Mouse (Mus musculus) layer of hippocampus, adult 2 months (tissue): ENCODE data around the gene Arhgef12. TPM values are rescaled to one million over a fixed set of nuclear protein-coding genes. Genes with fewer than 3 reads are reported as not detected.
A peak's percentile ranks its signal among the peaks of the same experiment; 100 is the strongest.

Experiments
- DNase-seq, 2 experiments: peaks; one replicate each; pipeline ENCODE4 v3.0.0; 2022; ENCODE audit warnings: low spot score in 2 of 2
- H3K27ac ChIP-seq: fragments of 200-600 bp; 2 replicates; pipeline ENCODE4 v1.8.1; 2022
- H3K4me3 ChIP-seq: fragments of 200-600 bp; 2 replicates; pipeline ENCODE4 v1.8.1; 2022; ENCODE audit warnings: mild to moderate bottlenecking
- CTCF ChIP-seq: fragments of 200-600 bp; conservative IDR thresholded peaks from 2 replicates; pipeline ENCODE4 v1.8.1; 2022; ENCODE audit warnings: antibody characterized with exemption, mild to moderate bottlenecking, moderate library complexity
- long read RNA-seq, 2 experiments: library from polyadenylated mRNA; stranded (forward); transcript quantifications; one replicate each; pipeline ENCODE4 v2.0.0; 2021; ENCODE audit warnings: borderline mapping rate in 2 of 2
- total RNA-seq, 2 experiments: library from RNA; stranded (reverse); gene quantifications; 2 replicates each; pipeline ENCODE4 v1.2.3; 2021

The Arhgef12 gene
- total RNA-seq = 100 to 1,000 TPM; 146 to 162 TPM
- long read RNA-seq, experiment 1, partial matches to known transcripts = 4 of 36 reads
- long read RNA-seq, experiment 1, other reads (novel, unspliced or antisense) = 32 of 36 reads
- long read RNA-seq, experiment 2, full-length matches to known transcripts = 2 of 43 reads
- long read RNA-seq, experiment 2, partial matches to known transcripts = 13 of 43 reads
- long read RNA-seq, experiment 2, other reads (novel, unspliced or antisense) = 28 of 43 reads

DNA sequence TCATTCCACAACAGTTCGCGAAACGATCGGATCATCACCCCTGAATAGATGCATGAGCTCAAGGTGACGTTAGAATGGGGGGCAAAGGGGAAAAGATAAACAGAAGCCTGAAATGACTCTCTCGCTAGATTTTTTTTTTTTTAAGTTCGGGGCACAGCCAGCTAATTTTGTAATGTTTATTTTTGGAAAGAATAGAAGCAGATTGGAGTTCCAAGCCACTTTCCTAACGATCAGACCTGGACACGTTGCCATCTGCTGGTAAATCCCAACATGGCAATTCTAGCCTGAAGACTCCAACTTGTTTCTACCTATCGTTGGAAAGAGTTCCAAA, at the start of gene Arhgef12:
TSS of gene Arhgef12 (minus strand) at position 53 of the 331 bp plus-strand sequence.
- Histone ChIP-seq H3K4me3 (peak within 1 kb of the TSS; percentile 96), H3K27ac (peak within 1 kb of the TSS; percentile 98)
- peak; percentile 43 to 51 for DNase-seq
- peak; percentile 78 for TF ChIP-seq CTCF

DNA sequence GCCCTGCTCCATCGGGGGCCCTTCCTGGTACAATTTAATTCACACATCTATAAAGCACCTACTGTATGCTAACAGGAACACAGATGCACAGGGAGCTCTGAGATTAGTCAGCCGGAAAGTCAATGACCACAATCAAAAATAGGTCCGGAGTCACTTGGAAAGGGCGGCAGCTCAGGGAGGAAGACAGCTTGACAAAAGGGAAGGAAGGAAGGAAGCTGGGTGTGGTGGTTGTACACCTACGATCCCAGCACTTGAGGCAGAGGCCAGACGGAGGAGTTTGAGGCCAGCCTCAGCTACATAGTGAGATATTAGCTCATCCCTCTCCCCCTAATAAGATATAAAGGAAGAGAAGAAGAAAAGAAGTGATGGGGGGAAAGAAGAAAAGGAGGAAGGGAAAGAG, 48.9 kb upstream of the Arhgef12 start:
- Histone ChIP-seq H3K4me3 (no peak overlapping the region), H3K27ac (no peak overlapping the region)
- TF ChIP-seq CTCF = no peak
- DNase-seq = no peak

DNA sequence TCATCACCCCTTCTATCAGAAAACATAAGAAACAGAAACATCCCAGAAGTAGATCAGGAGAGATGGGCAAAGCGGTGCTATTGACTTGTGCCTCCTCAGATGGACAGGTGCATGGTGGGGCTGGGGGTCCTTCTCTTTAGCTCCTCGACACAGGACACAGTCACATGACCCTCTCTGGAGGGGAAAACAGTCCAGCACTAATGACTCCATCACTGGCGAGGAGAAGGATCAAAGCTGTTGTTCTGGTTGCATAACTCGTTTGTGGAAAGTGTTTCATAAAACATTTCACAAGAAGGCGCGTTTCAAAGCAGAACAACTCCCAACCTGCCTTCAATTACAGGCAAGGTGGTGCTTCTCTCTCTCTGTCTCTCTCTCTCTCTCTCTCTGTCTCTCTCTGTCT, 44.7 kb upstream of the Arhgef12 start:
- H3K4me3 ChIP-seq = no peak overlapping the region
- no peak for DNase-seq
- TF ChIP-seq CTCF = no peak
- no peak overlapping the region for H3K27ac ChIP-seq

DNA sequence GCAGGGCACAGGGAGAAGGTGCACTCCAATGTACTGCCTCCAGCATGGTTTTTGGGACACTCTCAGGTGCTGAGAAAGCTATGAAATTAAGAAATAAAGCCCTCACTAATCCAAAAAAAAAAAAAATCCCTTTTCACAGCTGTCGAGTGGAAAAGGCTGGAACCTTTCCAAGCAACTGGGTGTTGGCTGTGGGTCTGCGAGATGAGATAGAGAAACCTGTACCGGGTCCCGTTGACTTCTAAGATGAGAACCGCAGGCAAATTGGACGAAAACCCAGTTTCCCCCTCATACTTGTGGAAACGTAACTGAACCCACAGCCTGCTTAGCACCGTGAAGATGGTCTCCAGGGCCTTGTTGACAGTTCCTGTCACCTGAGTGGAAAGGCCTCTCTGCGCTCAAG, 43.9 kb upstream of the Arhgef12 start:
- no peak for DNase-seq
- Histone ChIP-seq H3K27ac (no peak overlapping the region), H3K4me3 (no peak overlapping the region)
- no peak for TF ChIP-seq CTCF

DNA sequence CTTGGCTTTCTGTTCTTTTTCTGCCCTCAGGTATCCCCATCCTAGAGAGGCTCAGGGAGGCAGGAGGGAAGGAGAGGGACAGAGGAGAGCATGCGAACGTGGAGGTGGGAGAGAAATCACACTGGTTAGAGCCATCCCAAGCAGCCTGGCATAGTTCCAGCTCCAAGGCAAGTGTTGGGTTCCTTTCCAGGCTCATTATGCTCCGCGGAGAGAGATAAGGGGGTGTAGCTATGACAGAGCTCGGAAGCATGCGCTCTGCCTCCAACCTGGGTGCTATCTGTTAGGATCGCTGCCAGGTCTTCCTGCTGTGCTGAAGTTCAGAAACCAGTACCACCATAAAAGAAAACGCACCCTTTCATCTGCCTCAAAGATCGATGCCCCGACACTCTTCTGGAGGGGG, 43.0 kb upstream of the Arhgef12 start:
- peak overlapping the region; percentile 64; the same call in 1 of the 2 replicates for H3K27ac ChIP-seq

DNA sequence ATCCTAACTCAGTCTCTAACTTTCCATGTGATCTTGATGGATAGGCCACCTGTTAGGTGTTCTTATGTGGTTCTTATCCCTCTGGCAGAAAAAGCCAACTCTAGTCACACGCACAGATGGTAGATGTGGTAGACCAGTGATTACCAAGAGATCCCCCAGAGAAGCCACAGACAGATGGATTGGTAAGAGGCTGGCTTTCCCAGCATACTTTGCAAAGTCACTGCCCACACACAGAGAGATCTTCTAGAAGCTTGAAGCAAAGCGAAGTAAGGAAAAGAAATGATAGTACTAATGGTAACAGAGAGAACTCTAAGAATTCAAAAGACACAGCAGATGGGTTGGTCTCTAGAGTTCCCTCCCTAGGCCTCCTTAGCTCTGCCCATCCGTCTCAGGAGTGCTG, 42.5 kb upstream of the Arhgef12 start:
- no peak for TF ChIP-seq CTCF
- peak overlapping the region; percentile 64; the same call in 1 of the 2 replicates for H3K27ac ChIP-seq
- DNase-seq = peak in 1 of 2 experiments; percentile 59
- H3K4me3 ChIP-seq = no peak overlapping the region

More for the DNA sequence above, 43.0 kb upstream of the Arhgef12 start:
- DNase-seq = peak; percentile 44 to 57
- TF ChIP-seq CTCF = no peak
- no peak overlapping the region for H3K4me3 ChIP-seq

DNA sequence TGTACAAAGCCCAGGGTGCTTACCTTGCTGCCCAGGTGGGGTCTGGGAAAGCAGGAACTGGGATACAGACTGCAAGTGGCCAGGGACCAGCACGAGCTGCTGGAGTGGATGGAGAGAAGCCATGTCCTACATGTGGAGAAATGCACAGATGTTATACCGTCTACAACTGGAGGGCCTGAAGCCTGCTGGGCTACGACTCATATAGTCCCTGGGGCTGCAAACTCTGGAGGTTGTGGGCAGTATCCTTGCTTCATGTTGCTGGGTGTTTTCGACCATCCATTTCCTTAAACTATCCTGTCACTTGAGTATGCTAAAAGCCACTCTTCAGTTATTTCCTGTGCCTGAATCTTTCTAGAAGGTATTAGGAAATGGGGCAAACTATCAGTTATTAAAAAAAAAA, 38.2 kb upstream of the Arhgef12 start:
- TF ChIP-seq CTCF = no peak
- H3K4me3 ChIP-seq = no peak overlapping the region
- no peak for DNase-seq
- H3K27ac ChIP-seq = no peak overlapping the region

DNA sequence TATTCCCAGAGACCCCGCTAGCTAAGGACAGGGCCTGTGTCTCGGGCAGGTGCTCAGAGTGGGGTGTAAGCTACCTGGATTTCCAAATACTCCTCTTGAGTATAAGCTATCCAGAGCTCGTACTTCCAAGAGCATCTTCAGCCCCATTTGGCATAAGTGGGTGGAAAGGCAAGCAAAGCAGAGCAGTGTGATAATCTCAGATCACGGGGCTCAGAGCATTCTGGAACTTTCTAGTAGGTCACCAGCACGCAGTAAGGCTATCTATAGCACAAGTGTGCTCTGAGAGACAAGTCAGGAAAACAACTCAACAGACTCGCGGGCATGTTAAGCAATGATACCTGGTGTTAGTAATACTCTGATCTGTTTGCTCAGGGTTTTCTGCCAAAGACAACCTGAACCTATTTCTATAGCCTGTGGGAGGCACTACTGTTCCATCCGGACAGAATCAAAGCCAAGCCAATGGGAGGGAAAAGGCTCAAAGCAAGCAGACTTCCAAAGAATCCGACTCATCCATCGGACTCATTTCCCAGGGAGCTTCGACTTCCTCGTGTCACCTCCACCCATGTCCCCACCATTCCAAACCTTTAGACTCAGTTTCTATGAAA, 37.3 kb upstream of the Arhgef12 start:
- Histone ChIP-seq H3K27ac (no peak overlapping the region), H3K4me3 (no peak overlapping the region)
- DNase-seq = no peak
- peak; percentile 62 for TF ChIP-seq CTCF

DNA sequence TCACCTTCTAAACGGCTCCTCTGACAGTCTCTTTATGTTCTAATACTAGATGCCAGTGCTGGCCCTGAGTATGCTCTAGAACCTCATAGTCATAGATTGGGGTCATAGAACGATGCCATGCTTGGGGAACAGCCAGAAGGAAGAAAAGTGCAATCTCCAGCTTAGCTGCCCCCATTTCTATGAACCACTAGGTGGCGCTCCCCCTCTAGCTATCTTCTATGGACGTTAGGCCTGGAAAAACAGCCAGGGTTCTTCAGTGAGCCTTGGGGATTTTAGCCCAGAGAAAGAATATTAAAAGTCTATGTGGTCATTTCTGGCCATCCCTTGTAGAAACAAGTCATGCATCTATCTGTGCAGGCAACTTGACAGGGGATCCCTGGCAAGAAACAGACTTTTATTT, 34.8 kb upstream of the Arhgef12 start:
- DNase-seq = peak; percentile 43 to 82
- TF ChIP-seq CTCF = peak; percentile 98
- Histone ChIP-seq H3K27ac (no peak overlapping the region), H3K4me3 (no peak overlapping the region)

DNA sequence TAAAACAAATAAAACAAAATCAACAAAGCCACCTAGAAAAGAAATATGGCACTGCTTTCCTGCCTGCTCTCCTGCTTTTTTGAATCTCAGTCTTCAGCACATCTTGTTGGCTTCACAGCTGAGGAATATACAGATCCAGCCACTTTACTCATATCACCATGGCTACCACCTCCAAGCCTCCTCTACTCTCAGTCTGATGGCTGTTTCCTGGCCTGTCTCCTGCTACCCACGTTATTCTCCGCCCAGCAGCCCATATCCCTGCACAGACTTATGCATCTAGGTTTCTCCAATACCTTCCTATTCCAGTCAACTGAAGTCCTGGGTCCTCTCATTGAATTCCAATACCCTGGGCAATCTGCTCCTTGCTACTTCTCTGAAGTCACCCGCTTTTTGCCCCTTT, 26.5 kb upstream of the Arhgef12 start:
- TF ChIP-seq CTCF = no peak
- no peak overlapping the region for H3K4me3 ChIP-seq
- H3K27ac ChIP-seq = peak overlapping the region; percentile 71
- DNase-seq = peak in 1 of 2 experiments; percentile 77

DNA sequence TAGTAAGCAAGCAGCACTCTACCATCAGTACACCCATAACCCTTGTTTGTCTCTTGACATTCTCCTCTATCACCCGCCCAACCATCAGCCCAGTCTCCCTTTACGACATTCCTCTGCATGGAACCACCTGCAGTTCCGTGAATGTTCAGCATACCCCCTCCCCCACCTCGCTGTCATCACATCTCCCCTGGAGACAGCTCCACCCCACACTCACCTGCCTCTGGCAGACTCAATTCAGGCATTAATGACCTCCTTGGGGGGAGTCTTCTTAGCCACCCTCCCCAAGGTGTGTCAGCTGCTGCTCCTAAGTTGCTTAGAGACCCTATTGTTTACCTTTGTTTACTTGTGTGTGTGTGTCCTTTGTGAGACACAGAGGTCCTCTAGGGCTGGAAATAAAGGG, 25.3 kb upstream of the Arhgef12 start:
- Histone ChIP-seq H3K4me3 (no peak overlapping the region), H3K27ac (no peak overlapping the region; the same call in 1 of the 2 replicates)
- no peak for DNase-seq
- no peak for TF ChIP-seq CTCF

DNA sequence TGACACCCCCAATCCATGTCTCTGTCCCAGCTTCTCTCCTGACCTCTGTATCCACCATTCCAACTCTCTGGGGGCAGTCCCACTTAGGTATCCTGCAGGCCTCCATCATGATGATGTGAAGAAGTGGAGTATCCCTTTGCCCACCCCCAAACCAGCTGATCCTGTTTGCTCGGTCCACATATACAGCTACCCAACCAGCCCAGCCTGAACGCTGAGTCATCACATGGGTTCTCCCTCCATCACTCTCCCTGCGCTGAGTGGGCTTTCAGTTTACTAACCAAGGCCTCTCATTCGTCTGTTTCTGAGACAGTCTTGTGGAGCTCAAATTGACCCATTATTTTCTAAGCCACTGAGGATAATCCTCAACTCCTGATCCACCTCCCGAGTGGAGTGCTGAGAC, 24.9 kb upstream of the Arhgef12 start:
- Histone ChIP-seq H3K27ac (peak overlapping the region; percentile 32; the same call in 1 of the 2 replicates), H3K4me3 (no peak overlapping the region)
- TF ChIP-seq CTCF = no peak
- DNase-seq = no peak

DNA sequence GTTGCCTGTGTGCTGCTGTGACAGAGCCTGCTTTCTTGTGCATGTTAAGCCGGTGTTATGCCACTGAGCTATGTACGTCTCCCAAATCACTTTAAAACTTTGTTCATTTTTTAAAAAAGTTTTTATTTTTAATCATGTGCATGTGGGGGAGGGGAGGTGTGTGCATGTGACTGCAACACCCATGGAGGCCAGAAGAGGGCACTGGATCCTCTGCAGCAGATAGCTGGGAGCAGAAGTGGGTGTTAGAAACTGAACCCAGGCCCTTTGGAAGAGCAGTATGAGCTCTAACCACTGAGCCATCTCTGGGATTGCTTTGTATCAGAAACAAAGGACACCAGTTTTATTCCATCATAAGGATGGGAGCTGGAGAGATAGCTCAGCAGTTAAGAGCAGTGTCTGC, 23.6 kb upstream of the Arhgef12 start:
- H3K27ac ChIP-seq = no peak overlapping the region
- TF ChIP-seq CTCF = peak; percentile 54
- H3K4me3 ChIP-seq = no peak overlapping the region
- DNase-seq = no peak
